Mouse (Mus musculus) mature B cell (primary cell): ENCODE results near the gene Snrpa.

Experiments used
- in situ Hi-C: fragments of 300-500 bp; cut with MboI; formaldehyde crosslinking; loops from 2 replicates; pipeline ENCODE4 v1.14.3; 2019

Snrpa gene

DNA sequence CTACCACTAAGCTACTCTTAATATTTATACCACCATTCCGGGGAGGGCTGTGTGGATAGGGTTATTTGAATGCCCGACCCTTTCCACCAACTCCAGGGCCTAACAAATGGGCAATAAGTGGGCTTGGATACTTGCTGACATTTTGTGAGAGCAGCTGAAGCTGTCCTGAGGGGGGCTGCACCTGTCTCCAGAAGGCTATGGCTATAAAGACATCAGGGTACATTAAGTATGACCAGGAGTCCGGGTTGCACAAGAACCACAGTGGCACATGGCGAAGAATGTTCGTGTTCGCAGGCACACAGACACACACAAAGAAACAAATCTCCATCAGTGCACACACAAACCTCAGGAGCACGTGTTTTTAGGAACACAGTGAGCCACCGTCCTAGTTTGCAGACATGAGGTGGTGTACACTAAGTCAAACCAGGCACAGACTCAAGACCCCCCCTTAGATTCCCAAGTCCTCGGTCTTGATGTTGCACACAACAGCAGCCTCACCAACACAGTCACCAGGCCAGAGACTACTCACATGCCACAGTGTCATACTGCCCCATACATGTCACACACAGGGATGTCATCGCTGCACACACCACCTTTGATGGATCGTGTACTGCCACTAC, 28.5 kb downstream of the Snrpa start:
- in situ Hi-C loops, result no loop called here

DNA sequence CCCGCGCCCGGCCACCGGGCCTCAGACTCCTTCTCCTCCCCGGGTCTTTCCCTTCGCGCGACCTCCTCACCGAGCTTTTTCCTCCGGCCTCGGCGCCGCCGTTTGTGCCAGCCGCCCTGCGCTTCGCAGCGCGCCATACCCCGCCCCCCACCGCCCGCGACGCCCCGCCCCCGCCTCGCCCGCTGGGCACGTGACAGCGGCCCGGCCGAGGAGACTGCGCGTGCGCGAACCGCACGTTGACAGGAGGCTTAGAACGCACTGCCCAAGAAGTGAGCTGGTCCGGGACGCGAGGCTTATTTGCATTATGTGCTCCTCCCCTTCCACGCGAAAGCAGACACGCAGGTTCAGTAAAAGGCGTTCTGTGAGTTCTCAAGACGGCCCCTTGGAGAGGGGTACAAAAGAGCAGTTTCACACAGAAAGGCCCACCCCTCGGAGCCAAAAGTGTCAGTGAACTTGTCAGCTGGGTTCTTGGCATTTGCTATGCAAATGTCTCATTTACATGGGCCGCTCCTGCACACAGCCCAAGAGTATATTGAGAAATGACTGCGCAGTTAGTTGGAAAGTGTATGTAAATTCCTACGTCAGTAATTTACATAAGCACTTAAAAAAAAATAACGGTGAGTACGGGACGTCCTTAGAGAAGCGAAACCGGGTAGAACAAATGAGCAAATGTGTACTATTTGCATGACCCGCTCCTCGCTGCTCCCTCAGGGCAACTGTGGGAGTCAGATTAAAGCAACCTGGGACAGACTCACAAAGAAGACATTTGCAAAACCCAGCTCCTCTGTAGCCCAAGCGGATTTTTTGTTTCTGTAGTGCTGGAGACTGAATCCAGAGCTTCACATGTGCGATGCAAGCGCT, 29.2 kb downstream of the Snrpa start, which contains the start of gene Egln2:
TSS of gene Egln2 (minus strand) at position 189 of the 861 bp plus-strand sequence.
- in situ Hi-C loops, result no loop called here

- in situ Hi-C loops, result no loop called here
Observed at GRCm38 (mm10) chr7:27166229-27166613, 29.9 kb downstream of the Snrpa start.

DNA sequence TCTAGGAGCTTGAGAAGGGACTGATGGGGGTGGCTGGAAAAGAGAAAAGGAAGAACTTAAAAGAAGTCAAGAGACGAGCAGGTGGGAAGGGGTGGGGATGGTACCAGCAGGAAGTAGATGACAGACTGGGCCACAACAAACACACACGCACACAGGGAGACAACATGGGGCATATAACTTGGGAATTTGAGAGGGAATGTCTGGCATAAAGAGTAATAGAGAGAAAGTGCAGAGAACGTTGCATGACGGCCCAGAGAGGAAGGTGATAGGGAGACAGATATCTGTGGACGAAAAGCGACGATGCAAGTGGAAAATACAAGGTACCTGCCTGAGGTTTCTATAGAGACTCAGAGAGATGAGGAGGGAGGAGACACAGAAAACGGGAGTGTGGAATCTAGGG, 30.4 kb downstream of the Snrpa start:
- in situ Hi-C loops, result no loop called here

DNA sequence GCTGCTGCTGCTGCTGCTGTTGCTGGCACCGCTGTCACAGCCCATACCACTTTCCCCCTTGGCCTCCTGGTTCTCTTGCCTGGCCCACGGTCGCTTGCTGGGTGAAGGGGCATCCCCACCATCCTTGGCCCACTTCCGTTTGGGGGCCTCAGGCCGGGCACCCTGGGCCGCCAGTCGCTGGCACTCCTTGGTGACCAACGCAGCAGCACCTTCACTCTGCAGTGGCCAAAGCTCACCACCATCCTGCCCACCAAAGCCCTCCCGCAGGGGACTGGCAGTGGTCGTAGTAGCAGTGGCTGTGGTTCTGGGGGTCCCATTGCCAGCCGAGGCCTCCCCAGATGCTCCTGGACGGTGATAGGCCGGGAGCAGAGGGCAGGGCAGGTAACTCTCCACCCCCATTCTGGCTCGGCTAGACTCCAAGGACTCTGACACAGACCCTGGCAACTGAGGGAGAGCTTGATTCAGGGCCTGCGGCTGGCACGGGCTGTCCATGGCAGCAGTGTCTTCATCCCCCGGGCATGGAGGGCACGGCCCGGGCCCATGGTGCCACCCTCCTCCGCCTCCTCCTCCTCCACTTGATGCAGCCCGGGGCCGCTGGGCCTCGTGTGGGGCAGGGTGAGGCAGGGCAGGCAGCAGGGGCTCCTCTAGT, 30.9 kb downstream of the Snrpa start:
- in situ Hi-C loops, result no loop called here

GRCm38 (mm10) chr7:27164112-27164947, 31.7 kb downstream of the Snrpa start:
- in situ Hi-C loops, result no loop called here

GRCm38 (mm10) chr7:27163450-27163805, 32.6 kb downstream of the Snrpa start:
- in situ Hi-C loops, result no loop called here

GRCm38 (mm10) chr7:27162780-27163449, 33.2 kb downstream of the Snrpa start:
- in situ Hi-C loops, result no loop called here

GRCm38 (mm10) chr7:27161744-27162143, 34.3 kb downstream of the Snrpa start:
- in situ Hi-C loops, result no loop called here

- in situ Hi-C loops, result no loop called here
Observed at GRCm38 (mm10) chr7:27160921-27161320, 35.1 kb downstream of the Snrpa start.

DNA sequence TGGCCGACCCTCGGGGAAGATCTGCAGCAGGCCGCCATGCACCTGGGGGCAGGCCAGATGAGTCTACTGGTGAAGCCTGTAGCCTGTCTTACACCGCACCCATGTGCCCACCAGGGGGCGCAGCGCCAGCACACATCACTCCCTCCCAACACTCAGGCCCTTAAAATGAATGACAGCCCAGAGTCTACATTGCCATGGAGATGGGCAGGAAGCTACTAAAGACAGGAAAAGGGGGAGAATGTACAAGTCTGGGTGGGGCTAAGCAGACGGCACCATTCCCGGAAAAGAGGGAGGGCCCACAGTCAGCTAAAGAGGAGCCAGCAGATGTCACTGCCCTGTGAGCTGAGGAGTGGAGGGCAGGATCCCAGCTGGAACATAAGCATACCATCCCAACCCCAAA, 36.2 kb downstream of the Snrpa start:
- in situ Hi-C loops, result loop anchor here (5.0 to 10.0 kb wide), 2 partner anchors 32 to 75 kb away; partner anchors contain the start of gene Coq8b

DNA sequence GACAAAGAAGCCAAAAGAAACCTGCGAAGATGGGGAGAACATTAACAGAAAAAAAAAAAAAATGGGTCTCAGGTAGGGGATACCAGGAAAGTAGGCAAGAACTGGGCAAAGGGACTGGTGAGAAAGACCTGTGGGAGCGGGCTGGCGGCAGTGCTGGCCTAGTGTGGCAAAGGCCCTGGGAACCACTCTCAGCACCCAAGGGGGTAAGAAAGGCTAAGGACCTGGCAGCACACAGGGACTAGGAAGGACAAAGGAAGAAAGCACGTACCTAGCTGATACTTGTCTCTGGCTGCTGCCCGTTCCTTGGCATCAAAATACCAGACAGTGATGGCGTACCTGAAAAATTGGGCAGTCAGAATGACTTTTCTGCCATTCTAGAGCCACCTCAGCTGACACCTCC, 36.8 kb downstream of the Snrpa start:
- in situ Hi-C loops, result loop anchor here (5.0 to 10.0 kb wide), 2 partner anchors 33 to 76 kb away; partner anchors contain the start of gene Coq8b

DNA sequence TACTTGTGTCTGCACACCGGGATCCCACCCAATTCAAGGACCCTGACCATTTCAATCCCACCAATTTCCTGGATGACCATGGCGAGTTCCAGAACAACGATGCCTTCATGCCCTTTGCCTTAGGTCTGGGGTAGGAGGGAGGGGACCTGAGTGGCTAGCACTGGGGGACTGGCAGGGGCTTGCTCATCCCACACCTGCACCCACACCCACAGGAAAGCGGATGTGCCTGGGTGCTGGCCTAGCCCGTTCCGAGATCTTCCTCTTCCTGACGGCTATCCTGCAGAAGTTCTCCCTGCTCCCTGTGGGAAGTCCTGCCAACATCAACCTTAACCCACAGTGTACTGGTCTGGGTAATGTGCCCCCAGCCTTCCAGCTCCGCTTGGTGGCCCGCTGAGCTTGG, 37.9 kb downstream of the Snrpa start:
- in situ Hi-C loops, result loop anchor here (5.0 to 10.0 kb wide), 2 partner anchors 34 to 77 kb away; partner anchors contain the start of gene Coq8b

DNA sequence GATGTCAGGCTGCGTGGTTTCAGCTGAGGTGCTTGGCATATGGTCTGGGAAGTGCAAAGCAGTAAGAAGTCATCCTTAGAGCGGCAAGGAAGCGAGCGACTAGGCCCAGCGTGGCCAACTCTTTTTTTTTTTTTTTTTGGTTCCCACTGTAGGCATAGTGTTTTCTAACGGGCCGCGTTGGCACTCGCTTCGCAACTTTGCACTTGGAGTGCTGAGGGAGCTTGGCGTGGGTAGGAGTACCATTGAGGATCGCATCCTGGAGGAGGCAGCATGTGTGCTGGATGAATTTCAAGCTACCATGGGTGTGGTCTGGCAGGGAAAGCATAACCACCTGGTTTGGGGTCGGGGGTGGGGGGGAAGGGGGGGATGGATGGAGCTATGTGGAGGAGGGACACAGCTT, 40.1 kb downstream of the Snrpa start:
- in situ Hi-C loops, result loop anchor here (5.0 to 10.0 kb wide), 2 partner anchors 36 to 79 kb away; partner anchors contain the start of gene Coq8b

DNA sequence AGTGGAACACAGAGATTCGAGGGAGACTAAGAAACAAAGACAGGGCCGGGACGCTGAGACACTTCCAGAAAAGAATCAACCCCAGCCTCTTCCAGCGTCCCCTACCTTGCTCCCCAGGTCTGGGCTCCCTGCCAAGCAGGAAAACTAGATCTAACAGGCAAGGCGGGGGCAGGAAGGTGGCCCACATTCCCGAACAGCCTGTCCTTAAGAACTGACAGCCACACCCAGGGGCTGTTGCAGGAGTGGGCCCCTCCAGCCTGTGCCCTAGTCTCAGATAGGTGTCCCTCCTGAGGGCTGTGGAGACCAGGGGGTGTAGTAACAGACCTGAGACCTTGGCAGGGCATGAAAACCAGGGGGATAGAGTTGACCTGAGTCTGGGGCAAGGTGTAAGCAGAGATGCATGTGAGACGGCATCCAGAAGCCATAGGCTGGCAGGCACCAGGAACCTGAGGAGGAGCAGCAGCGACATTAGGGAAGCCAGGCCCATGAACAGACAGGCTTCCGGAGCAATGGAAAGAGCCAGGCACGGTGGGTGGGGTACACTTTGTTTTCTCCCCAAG, 42.8 kb downstream of the Snrpa start, which contains the start of gene Cyp2t4:
TSS of gene Cyp2t4 (plus strand) at position 510 of the 560 bp plus-strand sequence.
- in situ Hi-C loops, result loop anchor here (10.0 kb wide), 1 partner anchor 82 kb away; the partner anchor contains the start of gene Coq8b
